Mouse (Mus musculus) mouse embryonic stem cell (cell line): ENCODE data around the gene Tshz2.

Source experiments
- in situ Hi-C, 2 experiments: fragments of 300-500 bp; cut with MboI; formaldehyde crosslinking; loops; 1 replicate in 1 of 2; 3 replicates in 1 of 2; pipeline ENCODE4 v1.14.3; 2019 to 2020; ENCODE audit warnings: low sequenced_read_pairs in 2 of 2, low pct_unique_long_range_greater_than_20kb in 1 of 2, mixed read lengths in 1 of 2; ENCODE audit not compliant: unreplicated experiment in 1 of 2

The Tshz2 gene

GRCm38 (mm10) chr2:169685747-169686146 lies 52.9 kb downstream of the Tshz2 start:
- in situ Hi-C loops = no loop called here

- in situ Hi-C loops = no loop called here
Measured at GRCm38 (mm10) chr2:169686697-169687430, 54.1 kb downstream of the Tshz2 start.

DNA sequence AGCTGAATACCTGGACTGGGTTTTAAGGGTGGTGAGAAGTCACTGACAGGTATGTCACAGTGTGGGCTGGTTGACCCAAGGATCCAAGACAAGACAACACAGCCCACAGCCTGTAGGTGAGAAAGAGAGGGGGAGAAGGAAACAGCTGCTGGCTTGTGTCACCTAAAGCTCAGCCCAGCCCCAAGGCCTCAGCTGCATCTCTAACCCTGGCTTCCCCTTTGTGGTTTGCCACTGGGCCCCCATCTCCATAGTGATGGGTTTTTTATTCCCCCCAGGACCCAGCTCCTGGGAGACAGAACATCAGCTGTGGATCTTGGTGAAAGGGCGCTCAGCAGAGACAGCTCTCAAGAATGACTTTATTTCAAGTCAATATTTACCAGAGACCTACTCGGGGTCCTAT lies 57.2 kb downstream of the Tshz2 start:
- in situ Hi-C loops = no loop called here

- in situ Hi-C loops = no loop called here
Measured at GRCm38 (mm10) chr2:169694494-169694893, 61.7 kb downstream of the Tshz2 start.

- in situ Hi-C loops = no loop called here
Measured at GRCm38 (mm10) chr2:169695025-169695424, 62.2 kb downstream of the Tshz2 start.

DNA sequence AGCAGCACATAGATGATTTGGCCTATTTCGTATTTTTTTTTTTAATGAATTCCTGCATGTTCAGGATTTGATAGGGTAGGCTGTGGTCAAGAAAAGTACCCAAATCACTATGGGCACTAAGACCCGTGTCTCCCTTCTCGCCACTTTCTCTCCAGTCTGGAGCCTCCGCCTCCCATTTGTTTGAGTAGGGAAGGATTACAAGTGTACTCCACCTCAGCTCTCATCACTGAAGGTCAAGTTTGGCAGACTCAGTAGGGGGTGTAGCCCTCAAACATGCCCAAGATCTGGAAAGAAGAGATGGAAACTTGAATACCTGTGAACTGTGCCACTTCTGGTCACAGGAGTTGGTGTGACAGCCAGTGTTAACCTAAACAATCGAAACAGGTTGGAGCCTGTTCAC lies 66.3 kb downstream of the Tshz2 start:
- in situ Hi-C loops = no loop called here

DNA sequence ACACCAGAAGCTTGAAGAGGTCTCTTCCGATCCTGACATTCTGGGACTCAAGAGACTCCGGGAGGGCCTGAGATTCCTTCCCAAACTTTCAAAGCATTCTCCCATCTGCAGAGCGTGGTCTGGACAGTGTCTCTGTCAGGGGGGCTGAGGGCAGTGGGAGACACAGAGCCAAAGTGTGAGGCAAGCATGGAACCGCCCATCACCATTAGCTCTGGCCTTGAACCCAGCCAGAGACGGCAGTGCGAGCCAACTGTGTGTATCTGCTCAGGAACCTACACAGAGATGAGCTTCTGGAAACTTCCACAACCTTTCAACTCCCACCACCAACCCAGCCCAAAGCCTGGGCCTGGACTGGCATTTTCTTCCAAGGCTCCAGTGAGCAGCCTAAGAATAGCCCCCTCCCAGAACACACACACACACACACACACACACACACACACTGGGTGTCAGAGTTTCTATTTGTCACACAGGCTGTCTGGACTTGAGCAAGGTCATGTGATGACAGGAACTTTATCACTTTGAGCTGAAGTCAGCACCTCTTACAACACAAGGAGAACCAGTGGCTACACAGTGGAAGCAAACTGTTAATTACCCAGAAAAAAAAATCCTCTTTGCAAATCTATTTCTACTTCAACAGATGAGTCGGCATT lies 67.2 kb downstream of the Tshz2 start:
- in situ Hi-C loops = no loop called here

GRCm38 (mm10) chr2:169702725-169703486 lies 70.1 kb downstream of the Tshz2 start:
- in situ Hi-C loops = no loop called here

DNA sequence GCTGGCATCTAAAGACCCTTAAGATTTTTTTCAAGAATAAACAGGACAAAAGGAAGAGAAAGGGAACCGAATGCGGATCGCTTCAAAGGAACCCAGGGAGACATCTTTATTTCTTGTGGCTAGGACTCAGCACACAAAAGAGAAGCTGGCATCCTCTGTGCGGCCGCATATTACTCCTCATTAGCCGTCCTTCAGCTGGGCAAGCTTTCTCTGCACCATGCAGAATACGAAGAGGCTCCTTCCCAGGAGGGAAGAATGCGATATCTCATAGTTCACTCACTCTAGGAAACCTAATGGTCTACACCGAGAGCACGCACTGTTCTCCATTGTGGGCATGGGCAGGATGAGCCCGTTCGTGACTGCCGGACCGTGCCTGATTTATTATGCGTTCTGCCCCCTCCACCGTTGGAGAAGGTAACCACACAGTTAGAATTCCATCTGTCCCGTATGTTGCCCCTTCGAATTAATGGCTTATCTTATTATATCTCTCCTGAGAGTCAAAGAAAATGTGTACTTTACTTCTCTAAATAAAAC lies 89.0 kb downstream of the Tshz2 start:
- in situ Hi-C loops = no loop called here

DNA sequence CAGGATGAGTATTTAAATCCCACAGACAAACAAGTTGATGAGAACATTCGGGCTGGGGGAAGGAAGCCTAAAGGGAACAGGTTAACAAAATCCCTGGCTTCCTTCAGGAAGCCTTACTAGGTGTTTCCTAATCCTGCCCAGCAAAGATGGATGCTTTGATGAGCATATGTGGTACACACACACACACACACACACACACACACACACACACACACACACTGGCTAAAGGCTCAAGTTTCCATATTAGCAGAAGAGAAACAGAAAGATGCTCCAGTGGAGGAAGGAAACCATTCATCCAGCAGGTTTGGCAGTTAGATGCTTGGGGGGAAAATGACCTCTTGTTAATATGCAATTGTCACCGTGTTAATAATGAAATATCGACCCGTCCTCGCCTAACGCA lies 89.5 kb downstream of the Tshz2 start:
- in situ Hi-C loops = no loop called here

GRCm38 (mm10) chr2:169723645-169724462 lies 91.0 kb downstream of the Tshz2 start:
- in situ Hi-C loops = no loop called here

- in situ Hi-C loops = no loop called here
Measured at GRCm38 (mm10) chr2:169728651-169729280, 96.0 kb downstream of the Tshz2 start.

- in situ Hi-C loops = no loop called here
Measured at GRCm38 (mm10) chr2:169730551-169730996, 97.8 kb downstream of the Tshz2 start.

- in situ Hi-C loops = no loop called here
Measured at GRCm38 (mm10) chr2:169734053-169734452, 101.2 kb downstream of the Tshz2 start.

GRCm38 (mm10) chr2:169735475-169736406 lies 102.9 kb downstream of the Tshz2 start:
- in situ Hi-C loops = no loop called here

- in situ Hi-C loops = no loop called here
Measured at GRCm38 (mm10) chr2:169740996-169741395, 108.2 kb downstream of the Tshz2 start.

- in situ Hi-C loops = no loop called here
Measured at GRCm38 (mm10) chr2:169742791-169743190, 110.0 kb downstream of the Tshz2 start.
